Mouse (Mus musculus): ENCODE measurements around the gene Rspo3. TPM values are rescaled to one million over a fixed set of nuclear protein-coding genes. Genes with fewer than 3 reads are reported as not detected.

Rspo3 gene
- polyA plus RNA-seq, 1 experiment from 2014 or later: 10.3 TPM

GRCm38 (mm10) chr10:29539516-29539915 lies 3.8 kb upstream of the Rspo3 start:
- no peak overlapping the region for H3K4me2 ChIP-seq (ENCODE audit: low read length)
- peaks cover 1% of the 10 kb centered on the region; the same call in 1 of the 2 replicates for H3K4me1 ChIP-seq (replicated peaks; ENCODE audit: insufficient read depth, low read length)
- H3K4me3 ChIP-seq (replicated peaks; ENCODE audit: low read depth, low read length): no peak overlapping the region
- no peaks in the 10 kb centered on the region for H3K9me3 ChIP-seq (replicated peaks; ENCODE audit: low read length)
- H3K9ac ChIP-seq (ENCODE audit: low read depth, low read length): no peak overlapping the region
- H3K36me3 ChIP-seq (ENCODE audit: insufficient read depth, low read length): no peaks in the 10 kb centered on the region
- ATAC-seq (replicated peaks; ENCODE audit: low FRiP score, low read depth) (no peak), DNase-seq (ENCODE audit: low spot score) (no peak)
- H3K27me3 ChIP-seq (ENCODE audit: insufficient read depth, low read length): no peaks in the 10 kb centered on the region
- H3K27ac ChIP-seq: no peak overlapping the region
- 85% methylated on average over 2 of the region's 2 CpGs for WGBS
- TF ChIP-seq CTCF (IDR thresholded peaks at IDR 0.05; ENCODE audit: low read depth): no peak

GRCm38 (mm10) chr10:29538791-29539190 lies 3.1 kb upstream of the Rspo3 start:
- no peak overlapping the region for H3K27ac ChIP-seq
- no peaks in the 10 kb centered on the region for H3K9me3 ChIP-seq (replicated peaks; ENCODE audit: low read length)
- no peaks in the 10 kb centered on the region for H3K36me3 ChIP-seq (ENCODE audit: insufficient read depth, low read length)
- no peak overlapping the region for H3K9ac ChIP-seq (ENCODE audit: low read depth, low read length)
- no peak for ATAC-seq (replicated peaks; ENCODE audit: low FRiP score, low read depth)
- peaks cover 5% of the 10 kb centered on the region; the same call in 1 of the 2 replicates for H3K27me3 ChIP-seq (ENCODE audit: insufficient read depth, low read length)
- WGBS: 79% methylated on average over 2 of the region's 2 CpGs
- H3K4me2 ChIP-seq (ENCODE audit: low read length): no peak overlapping the region
- no peak for DNase-seq (ENCODE audit: low spot score)
- no peak for TF ChIP-seq CTCF (IDR thresholded peaks at IDR 0.05; ENCODE audit: low read depth)
- peaks cover 9% of the 10 kb centered on the region for H3K4me1 ChIP-seq (replicated peaks; ENCODE audit: insufficient read depth, low read length)
- no peak overlapping the region for H3K4me3 ChIP-seq (replicated peaks; ENCODE audit: low read depth, low read length)

GRCm38 (mm10) chr10:29534830-29535227 lies 838 bp downstream of the Rspo3 start:
- TF ChIP-seq CTCF (IDR thresholded peaks at IDR 0.05; ENCODE audit: low read depth): no peak
- peak overlapping the region; percentile 55 for H3K4me3 ChIP-seq (replicated peaks; ENCODE audit: low read depth, low read length)
- H3K36me3 ChIP-seq (ENCODE audit: insufficient read depth, low read length): no peaks in the 10 kb centered on the region
- no peak overlapping the region for H3K9ac ChIP-seq (ENCODE audit: low read depth, low read length)
- H3K27ac ChIP-seq: no peak overlapping the region
- peak overlapping the region; percentile 93 for H3K4me2 ChIP-seq (ENCODE audit: low read length)
- DNase-seq (ENCODE audit: low spot score) (peak; percentile 36), ATAC-seq (replicated peaks; ENCODE audit: low FRiP score, low read depth) (peak; percentile 50; the same call in 1 of the 2 replicates)
- H3K27me3 ChIP-seq (ENCODE audit: insufficient read depth, low read length): peaks cover 8% of the 10 kb centered on the region
- no peaks in the 10 kb centered on the region for H3K9me3 ChIP-seq (replicated peaks; ENCODE audit: low read length)
- H3K4me1 ChIP-seq (replicated peaks; ENCODE audit: insufficient read depth, low read length): peaks cover 11% of the 10 kb centered on the region
- 1% methylated on average over 7 of the region's 7 CpGs for WGBS

GRCm38 (mm10) chr10:29533846-29534829 lies 1.5 kb downstream of the Rspo3 start:
- Histone ChIP-seq H3K27ac (no peak overlapping the region), H3K4me2 (ENCODE audit: low read length) (peak overlapping the region; percentile 93), H3K9me3 (replicated peaks; ENCODE audit: low read length) (no peaks in the 10 kb centered on the region), H3K4me3 (replicated peaks; ENCODE audit: low read depth, low read length) (peak overlapping the region; percentile 55), H3K4me1 (replicated peaks; ENCODE audit: insufficient read depth, low read length) (peaks cover 11% of the 10 kb centered on the region), H3K9ac (ENCODE audit: low read depth, low read length) (0 out of 2 replicates have a peak overlapping the region, but pooled peaks have one; percentile 40), H3K36me3 (ENCODE audit: insufficient read depth, low read length) (no peaks in the 10 kb centered on the region), H3K27me3 (ENCODE audit: insufficient read depth, low read length) (peaks cover 8% of the 10 kb centered on the region)
- ATAC-seq (replicated peaks; ENCODE audit: low FRiP score, low read depth) (peak; percentile 44; the same call in 1 of the 2 replicates), DNase-seq (ENCODE audit: low spot score) (peak; percentile 32)
- TF ChIP-seq CTCF (IDR thresholded peaks at IDR 0.05; ENCODE audit: low read depth): no peak
- WGBS: 2% methylated on average over 24 of the region's 24 CpGs

- peak; percentile 94 for DNase-seq (ENCODE audit: low spot score)
- Histone ChIP-seq H3K4me1 (replicated peaks; ENCODE audit: insufficient read depth, low read length) (peaks cover 11% of the 10 kb centered on the region), H3K9me3 (replicated peaks; ENCODE audit: low read length) (no peaks in the 10 kb centered on the region), H3K4me3 (replicated peaks; ENCODE audit: low read depth, low read length) (peak overlapping the region; percentile 55), H3K27me3 (ENCODE audit: insufficient read depth, low read length) (peaks cover 8% of the 10 kb centered on the region), H3K27ac (no peak overlapping the region), H3K9ac (ENCODE audit: low read depth, low read length) (peak overlapping the region; percentile 40; the same call in 1 of the 2 replicates), H3K36me3 (ENCODE audit: insufficient read depth, low read length) (no peaks in the 10 kb centered on the region), H3K4me2 (ENCODE audit: low read length) (peak overlapping the region; percentile 93)
- peak; percentile 91 for TF ChIP-seq CTCF (IDR thresholded peaks at IDR 0.05; ENCODE audit: low read depth)
- ATAC-seq (replicated peaks; ENCODE audit: low FRiP score, low read depth): no peak; the same call in 1 of the 2 replicates
- WGBS: under 1% methylated on average over 30 of the region's 30 CpGs
Measured at GRCm38 (mm10) chr10:29532821-29533715, 2.6 kb downstream of the Rspo3 start.

- Histone ChIP-seq H3K27ac (no peak overlapping the region), H3K27me3 (ENCODE audit: insufficient read depth, low read length) (no peaks in the 10 kb centered on the region), H3K4me3 (replicated peaks; ENCODE audit: low read depth, low read length) (no peak overlapping the region), H3K4me1 (replicated peaks; ENCODE audit: insufficient read depth, low read length) (no peaks in the 10 kb centered on the region), H3K36me3 (ENCODE audit: insufficient read depth, low read length) (no peaks in the 10 kb centered on the region), H3K9me3 (replicated peaks; ENCODE audit: low read length) (no peaks in the 10 kb centered on the region), H3K4me2 (ENCODE audit: low read length) (no peak overlapping the region), H3K9ac (ENCODE audit: low read depth, low read length) (no peak overlapping the region)
- ATAC-seq (replicated peaks; ENCODE audit: low FRiP score, low read depth) (no peak), DNase-seq (ENCODE audit: low spot score) (no peak)
- no peak for TF ChIP-seq CTCF (IDR thresholded peaks at IDR 0.05; ENCODE audit: low read depth)
- WGBS: 91% methylated on average over 1 of the region's 1 CpGs
Measured at GRCm38 (mm10) chr10:29513563-29513962, 22.1 kb downstream of the Rspo3 start.
